Mouse (Mus musculus): Measurements from ENCODE around the gene Agpat4. TPM values are rescaled to one million over a fixed set of nuclear protein-coding genes. Genes with fewer than 3 reads are reported as not detected.

Agpat4 gene
- total and polyA plus RNA-seq, 2 experiments from 2014 or later: 52.9 to 53.5 TPM

- no peak overlapping the region for H3K9ac ChIP-seq
- no peak for TF ChIP-seq CTCF (IDR thresholded peaks at IDR 0.05; ENCODE audit: low read depth)
- peaks cover 68% of the 10 kb centered on the region for H3K36me3 ChIP-seq (ENCODE audit: insufficient read depth)
- H3K4me3 ChIP-seq (ENCODE audit: low read depth, low read length): no peak overlapping the region
- ATAC-seq (no peak), DNase-seq (no peak)
- H3K4me2 ChIP-seq (ENCODE audit: low read depth): no peak overlapping the region
- no peaks in the 10 kb centered on the region for H3K9me3 ChIP-seq (ENCODE audit: low read length)
- H3K27me3 ChIP-seq (ENCODE audit: insufficient read depth, low read length): no peaks in the 10 kb centered on the region
- 72% methylated on average over 6 of the region's 6 CpGs for WGBS
- no peak overlapping the region for H3K27ac ChIP-seq (ENCODE audit: low read depth, low read length)
- no peaks in the 10 kb centered on the region for H3K4me1 ChIP-seq (ENCODE audit: insufficient read depth)
Observed at GRCm38 (mm10) chr17:12258517-12258916, 140.0 kb downstream of the Agpat4 start.

GRCm38 (mm10) chr17:12259957-12260356 is 141.5 kb downstream of the Agpat4 start:
- Histone ChIP-seq H3K9ac (no peak overlapping the region), H3K9me3 (ENCODE audit: low read length) (no peaks in the 10 kb centered on the region), H3K27me3 (ENCODE audit: insufficient read depth, low read length) (no peaks in the 10 kb centered on the region), H3K36me3 (ENCODE audit: insufficient read depth) (peaks cover 53% of the 10 kb centered on the region), H3K4me3 (ENCODE audit: low read depth, low read length) (no peak overlapping the region), H3K27ac (ENCODE audit: low read depth, low read length) (no peak overlapping the region), H3K4me2 (ENCODE audit: low read depth) (no peak overlapping the region), H3K4me1 (ENCODE audit: insufficient read depth) (no peaks in the 10 kb centered on the region)
- TF ChIP-seq CTCF (IDR thresholded peaks at IDR 0.05; ENCODE audit: low read depth): no peak
- no peak for ATAC-seq
- DNase-seq: no peak
- 91% methylated on average over 8 of the region's 8 CpGs for WGBS

GRCm38 (mm10) chr17:12261376-12261775 is 142.9 kb downstream of the Agpat4 start:
- Histone ChIP-seq H3K9me3 (ENCODE audit: low read length) (no peaks in the 10 kb centered on the region), H3K27me3 (ENCODE audit: insufficient read depth, low read length) (no peaks in the 10 kb centered on the region), H3K4me3 (ENCODE audit: low read depth, low read length) (no peak overlapping the region), H3K36me3 (ENCODE audit: insufficient read depth) (peaks cover 39% of the 10 kb centered on the region), H3K27ac (ENCODE audit: low read depth, low read length) (no peak overlapping the region), H3K4me1 (ENCODE audit: insufficient read depth) (no peaks in the 10 kb centered on the region), H3K4me2 (ENCODE audit: low read depth) (no peak overlapping the region), H3K9ac (no peak overlapping the region)
- WGBS: 90% methylated on average over 7 of the region's 7 CpGs
- TF ChIP-seq CTCF (IDR thresholded peaks at IDR 0.05; ENCODE audit: low read depth): no peak
- DNase-seq (no peak), ATAC-seq (no peak)

- 76% methylated on average over 2 of the region's 2 CpGs for WGBS
- ATAC-seq: peak; percentile 50; the same call in 1 of the 2 replicates
- no peak overlapping the region for H3K4me2 ChIP-seq (ENCODE audit: low read depth)
- no peak overlapping the region for H3K4me3 ChIP-seq (ENCODE audit: low read depth, low read length)
- H3K27ac ChIP-seq (ENCODE audit: low read depth, low read length): no peak overlapping the region
- H3K4me1 ChIP-seq (ENCODE audit: insufficient read depth): no peaks in the 10 kb centered on the region
- peaks cover 34% of the 10 kb centered on the region for H3K36me3 ChIP-seq (ENCODE audit: insufficient read depth)
- no peak overlapping the region for H3K9ac ChIP-seq
- H3K9me3 ChIP-seq (ENCODE audit: low read length): no peaks in the 10 kb centered on the region
- no peak for DNase-seq
- H3K27me3 ChIP-seq (ENCODE audit: insufficient read depth, low read length): no peaks in the 10 kb centered on the region
- TF ChIP-seq CTCF (IDR thresholded peaks at IDR 0.05; ENCODE audit: low read depth): peak; percentile 36
Observed at GRCm38 (mm10) chr17:12261887-12262286, 143.4 kb downstream of the Agpat4 start.

- Histone ChIP-seq H3K36me3 (ENCODE audit: insufficient read depth) (peaks cover 24% of the 10 kb centered on the region), H3K27me3 (ENCODE audit: insufficient read depth, low read length) (no peaks in the 10 kb centered on the region), H3K9me3 (ENCODE audit: low read length) (no peaks in the 10 kb centered on the region), H3K4me2 (ENCODE audit: low read depth) (no peak overlapping the region), H3K4me1 (ENCODE audit: insufficient read depth) (no peaks in the 10 kb centered on the region), H3K4me3 (ENCODE audit: low read depth, low read length) (no peak overlapping the region), H3K9ac (no peak overlapping the region), H3K27ac (ENCODE audit: low read depth, low read length) (no peak overlapping the region)
- WGBS: 97% methylated on average over 8 of the region's 8 CpGs
- no peak for ATAC-seq
- TF ChIP-seq CTCF (IDR thresholded peaks at IDR 0.05; ENCODE audit: low read depth): no peak
- DNase-seq: no peak
Observed at GRCm38 (mm10) chr17:12262851-12263250, 144.3 kb downstream of the Agpat4 start.

GRCm38 (mm10) chr17:12263787-12264186 is 145.3 kb downstream of the Agpat4 start:
- H3K4me2 ChIP-seq (ENCODE audit: low read depth): no peak overlapping the region
- no peaks in the 10 kb centered on the region for H3K9me3 ChIP-seq (ENCODE audit: low read length)
- WGBS: 87% methylated on average over 13 of the region's 13 CpGs
- ATAC-seq (no peak), DNase-seq (no peak)
- peaks cover 23% of the 10 kb centered on the region for H3K36me3 ChIP-seq (ENCODE audit: insufficient read depth)
- H3K4me1 ChIP-seq (ENCODE audit: insufficient read depth): no peaks in the 10 kb centered on the region
- H3K27ac ChIP-seq (ENCODE audit: low read depth, low read length): no peak overlapping the region
- TF ChIP-seq CTCF (IDR thresholded peaks at IDR 0.05; ENCODE audit: low read depth): no peak
- H3K27me3 ChIP-seq (ENCODE audit: insufficient read depth, low read length): no peaks in the 10 kb centered on the region
- H3K9ac ChIP-seq: no peak overlapping the region
- H3K4me3 ChIP-seq (ENCODE audit: low read depth, low read length): no peak overlapping the region

- Histone ChIP-seq H3K36me3 (ENCODE audit: insufficient read depth) (peaks cover 20% of the 10 kb centered on the region), H3K27ac (ENCODE audit: low read depth, low read length) (no peak overlapping the region), H3K4me1 (ENCODE audit: insufficient read depth) (no peaks in the 10 kb centered on the region), H3K9me3 (ENCODE audit: low read length) (no peaks in the 10 kb centered on the region), H3K4me3 (ENCODE audit: low read depth, low read length) (no peak overlapping the region), H3K4me2 (ENCODE audit: low read depth) (no peak overlapping the region), H3K9ac (no peak overlapping the region), H3K27me3 (ENCODE audit: insufficient read depth, low read length) (no peaks in the 10 kb centered on the region)
- WGBS: 88% methylated on average over 3 of the region's 3 CpGs
- no peak for ATAC-seq
- TF ChIP-seq CTCF (IDR thresholded peaks at IDR 0.05; ENCODE audit: low read depth): no peak
- DNase-seq: no peak
Observed at GRCm38 (mm10) chr17:12264293-12264692, 145.8 kb downstream of the Agpat4 start.
